Mouse (Mus musculus) adrenal gland, adult 10 weeks (tissue): ENCODE results near the gene Theg. TPM values are rescaled to one million over a fixed set of nuclear protein-coding genes. Genes with fewer than 3 reads are reported as not detected.

Experiments
- polyA plus RNA-seq: library from polyadenylated mRNA; stranded (reverse); fragments of 350-450 nt; fragmentation: Illumina TruSeq; extraction: RNeasy Lipid Tissue Mini Kit (QIAGEN cat#74804); gene quantifications from one replicate; pipeline ENCODE4 v1.2.3, GENCODE M21; 2014; ENCODE audit warnings: low read depth, low replicate concordance

Gene Theg
- polyA plus RNA-seq, result not detected

DNA sequence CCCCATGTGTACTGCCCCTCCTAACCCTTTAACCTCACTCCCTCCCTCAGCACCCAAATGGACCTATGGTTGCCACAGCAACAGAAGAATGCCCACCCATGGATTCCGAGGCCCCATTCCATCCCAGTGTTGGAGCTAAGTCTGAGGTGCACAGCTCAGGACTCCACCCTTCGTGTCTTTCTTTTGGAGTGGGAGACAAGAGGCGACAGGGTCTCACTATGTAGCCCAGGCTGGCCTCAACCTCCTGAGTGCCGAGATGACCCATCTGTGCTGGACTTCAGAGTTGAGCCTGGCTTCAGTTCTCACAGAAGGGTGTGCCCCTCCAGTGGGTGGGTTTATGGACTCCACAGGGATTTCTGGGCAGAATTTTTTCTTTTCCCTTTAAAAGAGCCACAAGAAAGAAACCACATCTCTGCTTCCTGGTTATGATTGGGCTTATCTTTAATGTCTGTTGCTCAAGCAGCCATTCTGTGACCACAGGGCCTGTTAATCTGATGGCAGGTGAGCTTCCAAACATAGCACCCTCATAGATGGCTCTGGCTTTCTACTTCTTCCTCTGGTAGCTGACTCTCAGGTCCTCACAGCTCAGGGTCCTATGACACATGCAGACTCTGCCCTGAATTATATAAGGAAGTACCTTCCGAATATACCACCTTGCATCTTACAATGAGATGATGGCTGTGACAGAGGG lies at the start of gene Theg:
Gene Theg (minus strand): TSS at position 271 of the 691 bp plus-strand sequence.

DNA sequence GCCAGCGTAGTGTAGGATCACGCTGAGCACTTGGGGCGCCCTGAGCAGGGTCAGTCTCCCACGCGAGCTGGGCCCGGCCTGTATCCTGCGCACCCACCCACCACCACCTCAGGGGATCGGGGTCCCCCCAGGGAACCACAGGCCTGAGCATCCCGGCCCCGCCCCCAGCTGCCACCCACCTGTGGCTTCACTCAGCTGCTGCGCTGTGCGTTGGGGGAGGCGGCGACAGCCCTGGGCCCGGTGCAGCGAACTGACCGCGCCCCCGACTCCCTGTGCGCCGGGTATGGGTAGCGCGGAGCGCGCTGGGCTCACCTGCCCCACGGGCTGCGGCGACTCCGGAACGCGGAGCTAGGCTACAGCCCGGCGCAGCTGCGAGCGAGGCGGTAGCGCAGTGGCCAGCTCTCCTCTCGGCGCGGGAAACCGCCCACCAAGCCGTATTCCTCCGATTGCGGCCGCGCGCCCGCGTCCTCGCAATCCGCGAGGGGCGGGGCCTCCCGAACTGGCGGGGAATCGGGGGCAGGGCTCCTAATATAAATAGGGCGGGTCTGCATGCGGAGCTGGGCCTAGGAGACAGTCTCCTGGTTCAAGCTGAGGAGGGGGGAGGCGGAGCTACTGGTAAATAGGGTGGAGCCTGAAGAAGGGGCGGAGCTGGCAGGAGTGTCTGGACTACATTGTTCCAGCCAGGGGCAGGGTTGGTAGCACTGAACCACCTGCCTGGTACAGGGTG lies 26.6 kb upstream of the Theg start, which contains the start of gene C2cd4c:
Gene C2cd4c (minus strand): TSS at position 448 of the 727 bp plus-strand sequence.

DNA sequence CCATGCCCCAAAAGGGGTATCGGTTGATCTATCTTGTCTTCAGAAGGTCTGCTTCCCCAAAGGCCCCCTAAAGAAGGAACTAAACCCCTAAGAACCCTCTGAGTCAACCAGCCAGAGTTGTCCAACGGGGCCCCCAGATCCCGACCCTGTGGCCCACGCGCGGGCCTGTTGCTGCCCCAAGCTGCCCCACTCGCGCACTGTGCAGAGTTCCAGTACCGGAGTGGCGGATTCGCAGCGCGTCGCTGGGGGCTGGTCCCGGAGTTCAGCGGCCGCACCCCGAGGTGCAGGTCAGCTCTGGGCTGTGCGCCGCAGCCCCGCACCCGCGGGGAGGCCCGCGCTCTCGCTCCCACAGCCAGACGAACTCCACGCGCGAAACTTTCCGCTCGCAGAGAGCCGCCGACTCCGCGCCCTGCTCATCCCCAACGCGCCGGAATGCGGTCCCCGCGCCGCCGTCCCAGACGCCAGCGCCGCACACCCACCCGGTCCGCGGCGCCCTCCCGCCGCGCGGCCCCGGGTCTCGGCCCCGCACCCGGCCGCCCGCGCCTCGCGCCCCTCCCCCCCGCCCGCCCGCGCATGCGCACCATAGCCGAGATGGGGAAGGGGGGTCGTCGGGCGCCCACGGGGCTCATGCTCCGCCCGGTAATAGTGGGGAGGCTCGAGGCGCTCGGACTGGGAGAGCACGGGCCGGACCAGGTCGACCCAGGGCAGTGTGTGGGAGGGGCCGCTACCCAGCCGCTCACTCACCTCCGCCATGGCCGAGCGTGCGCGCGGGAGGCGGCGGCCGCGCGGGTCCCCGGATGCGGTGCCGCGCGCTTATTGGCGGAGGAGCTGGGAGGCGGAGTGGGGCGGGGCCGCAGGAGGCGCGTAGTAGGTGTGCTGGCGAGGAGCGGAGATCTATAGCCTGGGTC lies 32.5 kb downstream of the Theg start, which contains the start of gene Mier2:
Gene Mier2 (minus strand): TSS at position 870 of the 908 bp plus-strand sequence.

DNA sequence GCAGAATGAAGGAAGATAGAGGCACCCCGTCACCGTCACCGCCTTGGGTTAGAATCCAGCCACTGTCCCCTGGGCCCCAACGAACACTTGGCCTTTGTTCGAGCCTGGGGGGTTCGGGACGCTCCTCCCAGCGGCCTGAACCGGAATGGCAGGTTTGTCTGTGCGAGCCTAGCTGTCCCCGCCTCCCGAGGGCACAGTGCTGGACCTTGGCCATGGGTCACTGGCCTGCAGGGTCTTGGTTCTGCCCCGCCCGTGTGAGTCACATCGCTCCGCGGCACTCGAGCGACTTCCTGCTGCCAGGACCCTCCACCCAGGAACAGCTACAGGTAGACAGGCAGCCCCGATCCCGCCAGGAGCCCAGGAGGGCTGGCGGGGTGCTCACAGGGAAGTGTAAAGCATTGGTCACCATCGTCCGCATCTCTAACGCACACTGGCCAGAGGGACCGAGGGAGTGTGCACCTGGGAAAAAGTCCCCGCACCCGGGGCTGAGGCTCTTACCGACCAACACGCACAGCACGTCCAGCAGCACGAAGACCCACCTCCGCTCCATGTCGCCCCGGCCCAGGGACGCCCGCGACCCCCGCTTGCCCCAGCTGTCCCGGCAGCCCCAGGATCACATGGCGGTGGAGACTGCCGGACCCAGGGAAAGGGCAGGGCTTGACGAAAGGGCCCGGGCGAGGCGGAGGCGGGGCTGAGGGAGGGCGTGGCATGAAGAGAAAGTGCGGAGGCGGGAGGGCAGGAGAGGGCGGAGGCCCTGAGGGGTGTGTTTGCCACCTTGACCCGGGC lies 53.8 kb downstream of the Theg start, which contains the start of gene Plpp2:
Gene Plpp2 (minus strand): TSS at position 671 of the 786 bp plus-strand sequence.

Other genes with a start within 250 kb of the Theg start
- gene Vmn2r82, start 230.8 kb downstream of the Theg start, polyA plus RNA-seq, result not detected
- not detected for gene Vmn2r83, start 118.6 kb downstream of the Theg start, polyA plus RNA-seq
- 1.7 TPM for gene Plpp2, start 53.5 kb downstream of the Theg start, polyA plus RNA-seq
- not detected for gene Mier2, start 32.1 kb downstream of the Theg start, polyA plus RNA-seq
- gene C2cd4c, start 26.7 kb upstream of the Theg start, polyA plus RNA-seq, result not detected
- 1.1 TPM for gene Shc2, start 50.6 kb upstream of the Theg start, polyA plus RNA-seq
- gene Odf3l2, start 58.4 kb upstream of the Theg start, polyA plus RNA-seq, result not detected
- not detected for gene Madcam1, start 77.2 kb upstream of the Theg start, polyA plus RNA-seq
- not detected for gene Tpgs1, start 82.0 kb upstream of the Theg start, polyA plus RNA-seq
- not detected for gene Cdc34, start 94.9 kb upstream of the Theg start, polyA plus RNA-seq
- not detected for gene Gzmm, start 101.7 kb upstream of the Theg start, polyA plus RNA-seq
- gene Bsg, start 117.2 kb upstream of the Theg start, polyA plus RNA-seq, result 289 TPM
- not detected for gene Hcn2, start 129.3 kb upstream of the Theg start, polyA plus RNA-seq
- gene Polrmt, start 159.2 kb upstream of the Theg start, polyA plus RNA-seq, result not detected
- not detected for gene Fgf22, start 167.7 kb upstream of the Theg start, polyA plus RNA-seq
- gene Rnf126, start 179.6 kb upstream of the Theg start, polyA plus RNA-seq, result 0.58 TPM
- 6.9 TPM for gene Fstl3, start 189.9 kb upstream of the Theg start, polyA plus RNA-seq
- gene Prss57, start 203.6 kb upstream of the Theg start, polyA plus RNA-seq, result not detected
- 0.93 TPM for gene Palm, start 206.2 kb upstream of the Theg start, polyA plus RNA-seq
- gene Misp, start 233.7 kb upstream of the Theg start, polyA plus RNA-seq, result not detected